Mouse (Mus musculus) kidney, adult 18-20 months (tissue): Measurements from ENCODE around the gene Ifnz.
A peak's percentile ranks its signal among the peaks of the same experiment; 100 is the strongest.
"Not testable (repeated sequence)": the region's sequence is repeated elsewhere in the genome, so short reads cannot be mapped to it uniquely, and the experiment has no call there.

Experiments
- DNase-seq: peaks from one replicate; pipeline ENCODE4 v3.0.0; 2021

Ifnz gene

DNA sequence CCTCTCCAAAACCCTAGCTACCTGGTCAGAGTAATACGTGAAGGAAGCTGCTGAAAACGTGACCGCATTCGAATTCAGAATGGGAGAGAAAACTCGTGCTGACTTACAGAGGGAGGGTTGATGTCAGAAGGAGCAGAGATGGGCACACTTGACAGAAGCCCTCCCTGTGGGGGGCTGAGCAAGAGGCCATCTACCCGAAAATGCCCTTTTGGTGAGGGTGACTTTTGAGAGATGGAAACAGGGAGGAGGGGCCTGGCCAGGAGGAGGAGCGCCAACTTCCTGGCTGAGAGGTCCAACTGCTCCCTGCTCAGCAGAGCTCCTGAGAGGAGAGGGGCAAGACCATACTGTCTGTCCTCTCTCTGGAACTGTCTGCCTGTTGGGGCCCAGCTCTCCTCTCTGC is at the start of gene Ifnz:
Gene Ifnz (plus strand): TSS at position 301 of the 400 bp plus-strand sequence.
- DNase-seq = not testable (repeated sequence)

DNA sequence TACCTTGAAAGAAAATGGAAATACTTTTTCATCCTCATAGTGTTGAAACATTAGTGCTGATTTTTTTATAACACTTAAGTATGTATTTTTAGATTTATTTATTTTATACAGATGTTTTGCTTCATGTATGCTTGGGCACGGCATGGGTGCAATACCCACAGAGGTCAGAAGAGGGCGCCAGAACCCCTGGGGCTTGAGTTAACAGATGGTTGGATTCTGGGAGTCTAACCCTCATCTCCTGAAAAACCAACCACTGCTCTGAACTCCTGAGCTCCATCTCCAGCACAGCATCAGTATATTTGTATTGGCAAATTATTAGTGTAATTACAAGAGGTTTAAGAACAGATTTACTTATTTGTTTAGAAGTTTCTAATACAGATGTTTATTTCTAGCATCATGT is 43.5 kb upstream of the Ifnz start:
- peak; percentile 82 for DNase-seq

DNA sequence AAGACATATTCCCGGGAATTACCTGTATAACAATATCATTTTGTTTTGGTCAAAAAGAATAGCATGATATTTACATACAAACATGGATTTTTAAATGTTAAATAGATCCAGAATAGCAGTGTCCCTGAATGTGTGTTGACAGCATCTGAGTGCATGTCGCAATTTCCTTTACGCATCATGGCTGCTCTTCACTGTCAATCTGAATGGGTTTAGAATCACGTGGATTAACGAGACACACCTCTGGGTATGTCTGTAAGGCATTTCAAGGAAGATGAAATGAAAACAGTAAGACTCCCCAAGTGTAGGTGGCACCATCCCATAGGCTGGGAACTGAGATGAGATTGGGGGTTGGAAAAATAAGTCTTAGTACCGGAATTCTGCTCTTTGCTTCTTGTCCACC is 42.9 kb upstream of the Ifnz start:
- no peak for DNase-seq

DNA sequence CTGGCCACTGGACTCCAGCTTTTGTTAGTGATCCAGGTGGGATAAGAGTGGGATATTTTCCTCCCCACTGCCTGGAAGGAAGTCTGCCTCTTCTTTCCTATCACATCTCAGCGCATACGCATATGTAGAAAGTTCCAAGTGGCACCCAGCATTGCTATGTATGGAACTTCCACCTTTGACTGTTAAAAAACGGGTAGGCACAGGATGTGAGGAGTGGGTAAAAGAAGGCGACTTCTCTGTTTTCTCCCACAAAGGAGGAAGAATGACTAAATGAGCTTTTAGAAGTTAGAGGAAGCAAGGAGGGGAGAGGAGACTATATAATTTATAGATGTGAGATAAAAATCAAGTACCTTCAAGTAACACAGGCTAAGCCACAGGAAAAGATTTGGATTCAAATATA is 40.5 kb upstream of the Ifnz start:
- DNase-seq = no peak

DNA sequence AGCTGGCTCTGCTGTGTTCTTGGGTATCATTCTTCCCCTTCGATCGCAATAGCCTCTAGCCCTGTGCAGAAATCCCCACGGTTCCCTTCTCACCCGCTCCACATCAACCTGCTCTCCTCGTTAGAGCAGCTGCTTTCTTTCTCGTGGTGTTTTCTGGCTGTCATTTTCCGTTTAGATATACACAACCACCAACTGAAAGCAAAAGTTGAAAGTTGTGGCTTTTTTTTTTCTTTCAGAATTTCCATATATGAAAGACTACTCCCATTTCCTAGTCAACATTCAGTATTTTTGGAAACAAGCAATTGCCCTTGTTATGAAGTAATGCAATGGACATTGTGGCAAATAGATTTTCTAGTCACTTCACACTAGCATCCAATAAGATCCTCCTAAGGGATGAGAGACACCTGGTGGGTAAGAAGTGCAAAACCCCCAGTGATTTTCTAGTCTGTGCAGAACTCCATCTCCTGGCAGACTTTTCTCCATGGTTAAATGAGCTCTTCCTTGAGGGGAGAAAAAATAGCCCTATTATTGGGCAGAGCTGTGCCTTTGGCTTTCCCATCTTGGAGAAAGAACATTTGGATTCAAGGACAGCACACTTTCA is 39.1 kb upstream of the Ifnz start:
- DNase-seq = no peak

DNA sequence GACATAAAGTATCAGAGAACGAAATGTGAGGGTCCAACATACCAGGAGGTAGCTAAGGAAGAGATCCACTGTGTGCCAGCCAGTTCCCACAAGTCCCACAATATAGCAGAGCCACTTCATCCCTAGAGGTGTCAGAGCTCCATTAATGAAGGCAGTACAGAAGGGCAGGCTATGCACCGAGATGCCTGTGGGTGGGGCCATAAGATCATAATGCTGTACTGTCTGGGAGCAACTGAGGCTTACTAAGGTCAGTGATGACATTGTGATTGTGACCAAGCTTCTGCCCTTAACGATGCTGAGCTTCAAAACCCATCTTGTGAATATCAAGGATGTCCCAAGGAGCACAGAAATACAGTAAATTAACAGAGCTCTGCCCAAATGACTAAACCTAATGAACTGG is 37.7 kb upstream of the Ifnz start:
- no peak for DNase-seq

DNA sequence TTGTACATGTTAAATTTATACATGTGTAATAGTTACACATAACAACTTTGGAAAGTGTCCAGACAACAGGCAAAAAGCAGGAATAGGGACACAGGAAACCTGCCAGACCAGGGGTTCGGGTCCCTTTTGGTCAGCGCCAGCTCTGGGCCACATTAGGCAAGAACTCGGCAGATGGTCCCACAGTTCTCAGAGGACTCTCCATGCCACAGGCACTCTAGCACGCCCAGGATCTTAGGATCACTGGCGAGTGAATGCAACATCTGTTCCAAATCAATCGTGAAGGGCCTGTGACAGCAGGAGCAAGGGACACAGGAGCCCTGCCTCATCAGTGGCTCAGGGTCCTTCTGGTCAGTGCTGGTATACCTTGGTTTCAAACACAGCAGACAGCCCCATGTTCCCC is 32.0 kb upstream of the Ifnz start:
- no peak for DNase-seq

DNA sequence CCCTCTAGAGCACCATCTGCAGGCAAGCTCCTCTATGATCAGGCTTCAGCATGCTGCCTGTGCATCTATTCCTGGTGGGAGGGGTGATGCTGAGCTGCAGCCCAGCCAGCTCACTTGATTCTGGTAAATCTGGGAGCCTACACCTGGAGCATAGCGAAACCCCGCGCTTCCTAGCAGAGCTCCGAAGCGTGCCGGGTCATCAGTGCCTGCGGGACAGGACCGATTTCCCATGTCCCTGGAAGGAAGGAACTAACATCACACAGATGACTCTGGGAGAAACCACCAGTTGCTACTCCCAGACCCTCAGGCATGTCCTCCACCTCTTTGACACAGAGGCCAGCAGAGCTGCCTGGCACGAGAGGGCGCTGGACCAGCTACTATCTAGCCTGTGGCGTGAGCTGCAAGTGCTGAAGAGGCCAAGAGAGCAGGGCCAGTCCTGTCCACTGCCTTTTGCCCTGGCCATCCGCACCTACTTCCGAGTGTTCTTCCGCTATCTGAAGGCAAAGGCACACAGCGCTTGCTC is 27.1 kb upstream of the Ifnz start, which contains the start of gene Gm13271:
Gene Gm13271 (plus strand): TSS at position 51 of the 523 bp plus-strand sequence.
- DNase-seq = peak; percentile 65

DNA sequence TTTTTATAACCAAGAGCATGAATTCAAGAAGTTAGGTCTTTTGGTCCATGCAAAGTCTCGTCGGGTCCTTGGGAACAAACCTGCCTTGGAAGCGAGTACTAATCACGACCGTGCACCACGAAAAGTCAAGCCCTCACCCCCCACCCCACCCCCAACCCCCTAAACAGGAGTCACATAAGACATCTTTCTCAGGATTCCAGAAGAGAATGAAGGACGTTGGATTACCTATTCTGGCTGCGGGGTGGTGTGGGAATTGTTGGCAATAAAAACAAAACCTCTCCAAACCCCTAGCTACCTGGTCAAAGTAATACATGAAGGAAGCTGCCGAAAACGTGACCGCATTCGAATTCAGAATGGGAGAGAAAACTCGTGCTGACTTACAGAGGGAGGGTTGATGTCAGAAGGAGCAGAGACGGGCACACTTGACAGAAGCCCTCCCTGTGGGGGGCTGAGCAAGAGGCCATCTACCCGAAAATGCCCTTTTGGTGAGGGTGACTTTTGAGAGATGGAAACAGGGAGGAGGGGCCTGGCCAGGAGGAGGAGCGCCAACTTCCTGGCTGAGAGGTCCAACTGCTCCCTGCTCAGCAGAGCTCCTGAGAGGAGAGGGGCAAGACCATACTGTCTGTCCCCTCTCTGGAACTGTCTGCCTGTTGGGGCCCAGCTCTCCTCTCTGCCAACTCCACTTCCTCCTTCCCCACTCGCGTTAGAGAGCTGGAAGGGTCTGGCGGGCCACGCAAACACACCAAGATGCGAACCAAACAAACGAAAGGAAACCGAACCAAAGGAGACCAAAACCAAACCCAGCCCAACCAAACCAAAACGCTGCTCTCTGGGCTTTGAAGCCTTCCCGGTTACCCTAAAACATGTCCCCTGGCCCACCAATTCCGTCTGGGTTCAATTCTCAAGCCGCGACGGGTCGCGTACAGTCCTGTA is 25.1 kb upstream of the Ifnz start:
- peak; percentile 54 for DNase-seq

DNA sequence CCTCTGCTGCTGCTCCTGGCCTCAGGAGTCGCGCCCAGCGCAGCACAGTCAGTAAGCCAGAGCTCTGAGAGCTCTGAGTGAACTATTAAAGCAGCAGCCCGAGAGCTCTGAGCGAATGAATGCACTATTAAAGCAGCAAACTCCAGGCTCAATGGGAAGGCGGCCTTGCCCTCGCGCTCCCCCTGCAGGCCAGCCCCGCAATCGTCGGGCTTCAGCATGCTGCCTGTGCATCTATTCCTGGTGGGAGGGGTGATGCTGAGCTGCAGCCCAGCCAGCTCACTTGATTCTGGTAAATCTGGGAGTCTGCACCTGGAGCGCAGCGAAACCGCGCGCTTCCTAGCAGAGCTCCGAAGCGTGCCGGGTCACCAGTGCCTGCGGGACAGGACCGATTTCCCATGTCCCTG is 24.3 kb upstream of the Ifnz start:
- peak; percentile 93 for DNase-seq

DNA sequence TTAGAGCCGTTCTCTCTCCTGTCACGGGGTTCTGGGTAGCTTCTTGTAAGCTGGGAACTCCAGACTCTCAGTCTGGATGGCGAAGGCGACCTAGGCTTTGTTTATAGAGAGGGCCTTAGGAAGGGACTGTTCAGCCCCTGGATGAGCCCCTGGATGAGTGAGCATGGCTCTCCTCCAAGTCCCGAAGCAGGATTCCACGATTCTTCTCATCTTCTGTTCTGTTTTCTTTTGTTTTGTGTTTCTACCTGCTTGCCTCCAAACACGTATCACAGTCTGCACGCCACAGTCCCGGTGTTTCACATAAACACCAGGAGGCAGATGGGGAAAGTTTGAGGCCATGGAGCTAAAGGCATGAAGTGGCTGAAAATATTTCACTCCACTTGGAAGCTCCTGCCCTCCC is 23.2 kb upstream of the Ifnz start:
- not testable (repeated sequence) for DNase-seq

DNA sequence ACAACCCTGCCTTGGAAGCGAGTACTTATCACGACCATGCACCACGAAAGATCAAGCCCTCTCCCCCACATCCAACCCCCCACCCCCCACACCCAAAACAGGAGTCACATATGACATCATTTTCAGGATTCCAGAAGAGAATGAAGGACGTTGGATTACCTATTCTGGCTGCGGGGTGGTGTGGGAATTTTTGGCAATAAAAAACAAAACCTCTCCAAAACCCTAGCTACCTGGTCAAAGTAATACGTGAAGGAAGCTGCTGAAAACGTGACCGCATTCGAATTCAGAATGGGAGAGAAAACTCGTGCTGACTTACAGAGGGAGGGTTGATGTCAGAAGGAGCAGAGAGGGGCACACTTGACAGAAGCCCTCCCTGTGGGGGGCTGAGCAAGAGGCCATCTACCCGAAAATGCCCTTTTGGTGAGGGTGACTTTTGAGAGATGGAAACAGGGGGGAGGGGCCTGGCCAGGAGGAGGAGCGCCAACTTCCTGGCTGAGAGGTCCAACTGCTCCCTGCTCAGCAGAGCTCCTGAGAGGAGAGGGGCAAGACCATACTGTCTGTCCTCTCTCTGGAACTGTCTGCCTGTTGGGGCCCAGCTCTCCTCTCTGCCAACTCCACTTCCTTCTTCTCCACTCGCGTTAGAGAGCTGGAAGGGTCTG is 22.2 kb upstream of the Ifnz start, which contains the start of gene Gm13283:
Gene Gm13283 (plus strand): TSS at position 510 of the 659 bp plus-strand sequence.
- peak; percentile 35 for DNase-seq

DNA sequence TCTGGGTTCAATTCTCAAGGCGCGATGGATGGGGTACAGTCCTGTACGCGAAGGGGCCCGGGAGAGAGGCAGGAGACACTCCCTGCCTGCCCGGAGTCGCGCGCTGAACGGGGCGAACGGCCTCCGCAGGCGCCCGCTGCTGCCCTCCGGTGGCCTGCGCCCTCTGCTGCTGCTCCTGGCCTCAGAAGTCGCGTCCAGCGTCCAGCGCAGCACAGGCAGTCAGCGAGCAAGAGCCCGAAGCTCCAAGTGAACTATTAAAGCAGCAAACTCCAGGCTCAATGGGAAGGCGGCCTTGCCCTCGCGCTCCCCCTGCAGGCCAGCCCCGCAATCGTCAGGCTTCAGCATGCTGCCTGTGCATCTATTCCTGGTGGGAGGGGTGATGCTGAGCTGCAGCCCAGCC is 21.5 kb upstream of the Ifnz start:
- peak; percentile 81 for DNase-seq

DNA sequence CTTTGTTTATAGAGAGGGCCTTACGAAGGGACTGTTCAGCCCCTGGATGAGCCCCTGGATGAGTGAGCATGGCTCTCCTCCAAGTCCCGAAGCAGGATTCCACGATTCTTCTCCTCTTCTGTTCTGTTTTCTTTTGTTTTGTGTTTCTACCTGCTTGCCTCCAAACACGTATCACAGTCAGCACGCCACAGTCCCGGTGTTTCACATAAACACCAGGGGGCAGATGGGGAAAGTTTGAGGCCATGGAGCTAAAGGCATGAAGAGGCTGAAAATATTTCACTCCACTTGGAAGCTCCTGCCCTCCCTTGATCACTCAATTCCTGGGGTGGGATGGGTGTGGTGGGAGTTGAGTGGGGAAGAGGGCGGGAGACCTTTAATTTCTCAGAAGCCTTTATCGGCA is 20.2 kb upstream of the Ifnz start:
- peak; percentile 48 for DNase-seq

DNA sequence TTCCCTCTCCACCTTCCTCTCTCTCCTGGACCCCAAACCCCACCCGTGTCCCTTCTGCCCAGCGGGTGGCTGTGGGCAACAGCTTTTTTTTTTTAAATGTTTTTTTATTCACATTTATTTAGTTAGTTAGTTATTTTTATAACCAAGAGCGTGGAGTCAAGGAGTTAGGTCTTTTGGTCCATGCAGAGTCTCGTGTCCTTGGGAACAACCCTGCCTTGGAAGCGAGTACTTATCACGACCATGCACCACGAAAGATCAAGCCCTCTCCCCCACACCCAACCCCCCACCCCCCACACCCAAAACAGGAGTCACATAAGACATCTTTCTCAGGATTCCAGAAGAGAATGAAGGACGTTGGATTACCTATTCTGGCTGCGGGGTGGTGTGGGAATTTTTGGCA is 19.6 kb upstream of the Ifnz start:
- DNase-seq = peak; percentile 13

DNA sequence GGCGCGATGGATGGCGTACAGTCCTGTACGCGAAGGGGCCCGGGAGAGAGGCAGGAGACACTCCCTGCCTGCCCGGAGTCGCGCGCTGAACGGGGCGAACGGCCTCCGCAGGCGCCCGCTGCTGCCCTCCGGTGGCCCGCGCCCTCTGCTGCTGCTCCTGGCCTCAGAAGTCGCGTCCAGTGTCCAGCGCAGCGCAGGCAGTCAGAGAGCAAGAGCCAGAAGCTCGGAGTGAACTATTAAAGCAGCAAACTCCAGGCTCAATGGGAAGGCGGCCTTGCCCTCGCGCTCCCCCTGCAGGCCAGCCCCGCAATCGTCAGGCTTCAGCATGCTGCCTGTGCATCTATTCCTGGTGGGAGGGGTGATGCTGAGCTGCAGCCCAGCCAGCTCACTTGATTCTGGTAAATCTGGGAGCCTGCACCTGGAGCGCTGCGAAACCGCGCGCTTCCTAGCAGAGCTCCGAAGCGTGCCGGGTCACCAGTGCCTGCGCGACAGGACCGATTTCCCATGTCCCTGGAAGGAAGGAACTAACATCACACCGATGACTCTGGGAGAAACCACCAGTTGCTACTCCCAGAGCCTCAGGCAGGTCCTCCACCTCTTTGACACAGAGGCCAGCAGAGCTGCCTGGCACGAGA is 18.4 kb upstream of the Ifnz start:
- DNase-seq = peak; percentile 68

DNA sequence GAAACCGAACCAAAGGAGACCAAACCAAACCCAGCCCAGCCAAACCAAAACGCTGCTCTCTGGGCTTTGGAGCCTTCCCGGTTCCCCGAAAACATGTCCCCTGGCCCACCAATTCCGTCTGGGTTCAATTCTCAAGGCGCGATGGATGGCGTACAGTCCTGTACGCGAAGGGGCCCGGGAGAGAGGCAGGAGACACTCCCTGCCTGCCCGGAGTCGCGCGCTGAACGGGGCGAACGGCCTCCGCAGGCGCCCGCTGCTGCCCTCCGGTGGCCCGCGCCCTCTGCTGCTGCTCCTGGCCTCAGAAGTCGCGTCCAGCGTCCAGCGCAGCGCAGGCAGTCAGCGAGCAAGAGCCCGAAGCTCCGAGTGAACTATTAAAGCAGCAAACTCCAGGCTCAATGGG is 8.4 kb upstream of the Ifnz start, which contains the start of gene Gm13290:
Gene Gm13290 (plus strand): TSS at position 301 of the 400 bp plus-strand sequence.
- DNase-seq = not testable (repeated sequence)

DNA sequence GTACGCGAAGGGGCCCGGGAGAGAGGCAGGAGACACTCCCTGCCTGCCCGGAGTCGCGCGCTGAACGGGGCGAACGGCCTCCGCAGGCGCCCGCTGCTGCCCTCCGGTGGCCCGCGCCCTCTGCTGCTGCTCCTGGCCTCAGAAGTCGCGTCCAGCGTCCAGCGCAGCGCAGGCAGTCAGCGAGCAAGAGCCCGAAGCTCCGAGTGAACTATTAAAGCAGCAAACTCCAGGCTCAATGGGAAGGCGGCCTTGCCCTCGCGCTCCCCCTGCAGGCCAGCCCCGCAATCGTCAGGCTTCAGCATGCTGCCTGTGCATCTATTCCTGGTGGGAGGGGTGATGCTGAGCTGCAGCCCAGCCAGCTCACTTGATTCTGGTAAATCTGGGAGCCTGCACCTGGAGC is 5.3 kb upstream of the Ifnz start, which contains the start of gene Gm13289:
Gene Gm13289 (plus strand): TSS at position 301 of the 400 bp plus-strand sequence.
- DNase-seq = not testable (repeated sequence)

DNA sequence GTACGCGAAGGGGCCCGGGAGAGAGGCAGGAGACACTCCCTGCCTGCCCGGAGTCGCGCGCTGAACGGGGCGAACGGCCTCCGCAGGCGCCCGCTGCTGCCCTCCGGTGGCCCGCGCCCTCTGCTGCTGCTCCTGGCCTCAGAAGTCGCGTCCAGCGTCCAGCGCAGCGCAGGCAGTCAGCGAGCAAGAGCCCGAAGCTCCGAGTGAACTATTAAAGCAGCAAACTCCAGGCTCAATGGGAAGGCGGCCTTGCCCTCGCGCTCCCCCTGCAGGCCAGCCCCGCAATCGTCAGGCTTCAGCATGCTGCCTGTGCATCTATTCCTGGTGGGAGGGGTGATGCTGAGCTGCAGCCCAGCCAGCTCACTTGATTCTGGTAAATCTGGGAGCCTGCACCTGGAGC is 2.4 kb upstream of the Ifnz start, which contains the start of gene Gm13272:
Gene Gm13272 (plus strand): TSS at position 301 of the 400 bp plus-strand sequence.
- DNase-seq = not testable (repeated sequence)

DNA sequence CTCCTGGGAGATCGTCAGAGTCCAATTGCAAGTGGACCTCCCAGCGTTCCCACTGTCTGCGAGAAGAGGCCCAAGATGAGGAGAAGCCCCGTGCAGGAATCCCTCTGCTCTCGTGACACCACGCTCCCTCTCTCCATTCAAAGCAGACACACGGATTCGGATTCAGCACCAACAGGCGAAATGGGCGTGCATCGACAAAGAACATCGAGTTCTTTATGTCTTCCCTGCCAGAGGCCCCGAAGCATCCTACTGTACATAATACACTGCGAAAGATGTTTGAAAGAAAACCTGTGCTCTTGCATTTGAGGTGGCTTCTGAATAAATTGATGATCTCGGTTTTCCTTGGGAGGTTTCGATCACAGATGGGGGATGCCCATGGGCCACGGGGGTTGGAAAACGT is 1.6 kb upstream of the Ifnz start:
- DNase-seq = not testable (repeated sequence)

DNA sequence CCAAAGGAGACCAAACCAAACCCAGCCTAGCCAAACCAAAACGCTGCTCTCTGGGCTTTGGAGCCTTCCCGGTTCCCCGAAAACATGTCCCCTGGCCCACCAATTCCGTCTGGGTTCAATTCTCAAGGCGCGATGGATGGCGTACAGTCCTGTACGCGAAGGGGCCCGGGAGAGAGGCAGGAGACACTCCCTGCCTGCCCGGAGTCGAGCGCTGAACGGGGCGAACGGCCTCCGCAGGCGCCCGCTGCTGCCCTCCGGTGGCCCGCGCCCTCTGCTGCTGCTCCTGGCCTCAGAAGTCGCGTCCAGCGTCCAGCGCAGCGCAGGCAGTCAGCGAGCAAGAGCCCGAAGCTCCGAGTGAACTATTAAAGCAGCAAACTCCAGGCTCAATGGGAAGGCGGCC is 404 bp downstream of the Ifnz start:
- not testable (repeated sequence) for DNase-seq

DNA sequence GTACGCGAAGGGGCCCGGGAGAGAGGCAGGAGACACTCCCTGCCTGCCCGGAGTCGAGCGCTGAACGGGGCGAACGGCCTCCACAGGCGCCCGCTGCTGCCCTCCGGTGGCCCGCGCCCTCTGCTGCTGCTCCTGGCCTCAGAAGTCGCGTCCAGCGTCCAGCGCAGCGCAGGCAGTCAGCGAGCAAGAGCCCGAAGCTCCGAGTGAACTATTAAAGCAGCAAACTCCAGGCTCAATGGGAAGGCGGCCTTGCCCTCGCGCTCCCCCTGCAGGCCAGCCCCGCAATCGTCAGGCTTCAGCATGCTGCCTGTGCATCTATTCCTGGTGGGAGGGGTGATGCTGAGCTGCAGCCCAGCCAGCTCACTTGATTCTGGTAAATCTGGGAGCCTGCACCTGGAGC is 3.5 kb downstream of the Ifnz start, which contains the start of gene Gm13276:
Gene Gm13276 (plus strand): TSS at position 301 of the 400 bp plus-strand sequence.
- not testable (repeated sequence) for DNase-seq
